Mouse (Mus musculus): ENCODE data around the gene Zcchc14. TPM values are rescaled to one million over a fixed set of nuclear protein-coding genes. Genes with fewer than 3 reads are reported as not detected.

The Zcchc14 gene
- polyA plus RNA-seq, 1 experiment from 2014 or later: 21.2 TPM

DNA sequence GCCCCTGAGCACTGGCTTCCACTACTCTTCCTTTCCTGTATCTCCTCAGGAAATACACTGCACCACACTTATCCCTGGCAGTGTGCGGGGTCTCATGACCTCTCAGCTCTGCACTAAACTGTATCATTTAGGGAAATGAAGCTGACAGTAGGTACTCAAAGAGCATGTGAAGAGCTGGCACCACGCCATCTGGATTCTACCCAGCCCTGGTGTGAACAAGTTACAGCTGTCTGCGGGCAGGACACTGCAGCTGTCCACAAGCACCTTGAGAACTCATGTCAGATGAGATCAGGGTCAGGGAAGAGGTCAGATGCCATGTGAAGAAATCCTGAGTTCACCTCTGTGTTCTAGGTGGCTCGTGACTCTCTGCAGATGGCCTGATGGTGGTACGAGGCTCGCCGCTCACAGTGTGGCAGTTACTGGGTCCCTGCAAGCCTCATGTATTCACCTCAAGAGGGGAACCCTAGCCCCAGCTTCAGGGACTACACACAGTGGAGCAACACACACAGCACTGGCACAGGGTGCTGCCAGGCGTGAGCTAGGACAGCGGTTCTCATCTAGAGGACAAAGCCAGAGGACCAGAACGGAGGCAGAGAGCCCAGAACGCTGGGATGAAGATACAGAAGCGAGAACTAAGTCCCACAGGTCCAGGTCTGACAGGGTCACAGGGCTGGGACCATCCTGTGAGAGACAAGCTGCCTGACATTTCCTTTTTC is 31.7 kb downstream of the Zcchc14 start:
- H3K4me2 ChIP-seq (replicated peaks): no peak overlapping the region
- H3K9me3 ChIP-seq: no peaks in the 10 kb centered on the region
- H3K27ac ChIP-seq: no peak overlapping the region
- H3K4me3 ChIP-seq: no peak overlapping the region
- peaks cover 16% of the 10 kb centered on the region; the same call in 1 of the 2 replicates for H3K4me1 ChIP-seq
- no peaks in the 10 kb centered on the region for H3K27me3 ChIP-seq
- WGBS: 84% methylated on average over 12 of the region's 12 CpGs
- H3K36me3 ChIP-seq: peaks cover 24% of the 10 kb centered on the region
- ATAC-seq (ENCODE audit: insufficient number of reproducible peaks, insufficient read depth, low FRiP score, low TSS enrichment): no peak
- H3K9ac ChIP-seq: no peak overlapping the region

DNA sequence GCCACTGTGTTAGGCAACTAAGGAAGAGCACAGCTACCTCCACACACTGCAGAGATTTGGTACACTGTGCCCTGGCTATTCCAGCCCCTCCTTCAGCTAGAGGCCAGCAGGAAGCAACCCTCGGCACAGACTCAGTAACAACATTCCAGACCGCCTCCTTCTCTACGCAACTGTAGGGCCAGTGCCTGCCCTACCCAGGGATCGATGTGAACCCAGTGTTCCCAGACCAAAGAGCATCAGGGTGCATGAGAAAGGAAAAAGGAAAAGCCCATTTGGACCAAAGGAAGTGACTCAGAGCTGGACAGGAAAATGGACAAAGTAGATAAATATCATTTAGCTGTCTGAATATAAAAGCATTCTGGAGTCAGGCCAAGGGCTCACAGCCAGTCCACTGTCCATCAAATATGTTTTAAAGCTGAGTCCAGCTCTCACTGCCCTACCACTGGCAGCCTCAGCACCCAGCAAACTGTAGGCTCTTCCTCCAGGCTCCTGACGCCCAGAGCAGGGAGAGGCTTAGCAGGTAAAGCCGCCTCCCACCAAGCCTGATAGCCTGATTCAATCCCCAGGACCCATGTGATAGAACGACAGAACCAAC is 33.2 kb downstream of the Zcchc14 start:
- no peaks in the 10 kb centered on the region for H3K27me3 ChIP-seq
- H3K27ac ChIP-seq: no peak overlapping the region
- peaks cover 9% of the 10 kb centered on the region; the same call in 1 of the 2 replicates for H3K4me1 ChIP-seq
- WGBS: 71% methylated on average over 7 of the region's 7 CpGs
- H3K4me2 ChIP-seq (replicated peaks): no peak overlapping the region
- no peak for ATAC-seq (ENCODE audit: insufficient number of reproducible peaks, insufficient read depth, low FRiP score, low TSS enrichment)
- peaks cover 28% of the 10 kb centered on the region for H3K36me3 ChIP-seq
- H3K4me3 ChIP-seq: no peak overlapping the region
- no peak overlapping the region for H3K9ac ChIP-seq
- H3K9me3 ChIP-seq: no peaks in the 10 kb centered on the region

DNA sequence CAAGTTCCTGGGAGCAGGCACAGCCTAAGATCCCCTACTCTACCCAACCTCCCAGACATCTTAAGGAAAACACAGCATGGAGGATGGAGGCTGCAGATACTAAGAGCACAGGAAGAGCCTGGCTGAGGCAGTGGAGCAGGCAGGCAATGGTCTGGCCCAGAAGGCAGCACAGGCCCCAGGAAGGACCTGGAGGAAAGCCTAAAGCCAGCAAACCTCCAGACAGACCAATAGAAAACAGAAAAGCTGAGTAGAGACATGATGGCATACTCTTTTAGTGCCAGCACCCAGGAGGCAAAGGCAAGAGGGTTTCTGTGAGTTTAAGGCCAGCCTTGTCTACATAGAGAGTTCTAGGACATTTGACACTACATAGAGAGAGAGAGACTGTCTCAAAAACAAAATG is 39.3 kb downstream of the Zcchc14 start:
- no peaks in the 10 kb centered on the region for H3K4me1 ChIP-seq
- H3K4me2 ChIP-seq (replicated peaks): no peak overlapping the region
- H3K4me3 ChIP-seq: no peak overlapping the region
- H3K9me3 ChIP-seq: no peaks in the 10 kb centered on the region
- no peaks in the 10 kb centered on the region for H3K27me3 ChIP-seq
- H3K36me3 ChIP-seq: peaks cover 52% of the 10 kb centered on the region
- H3K27ac ChIP-seq: no peak overlapping the region
- no peak overlapping the region for H3K9ac ChIP-seq
- ATAC-seq (ENCODE audit: insufficient number of reproducible peaks, insufficient read depth, low FRiP score, low TSS enrichment): no peak

DNA sequence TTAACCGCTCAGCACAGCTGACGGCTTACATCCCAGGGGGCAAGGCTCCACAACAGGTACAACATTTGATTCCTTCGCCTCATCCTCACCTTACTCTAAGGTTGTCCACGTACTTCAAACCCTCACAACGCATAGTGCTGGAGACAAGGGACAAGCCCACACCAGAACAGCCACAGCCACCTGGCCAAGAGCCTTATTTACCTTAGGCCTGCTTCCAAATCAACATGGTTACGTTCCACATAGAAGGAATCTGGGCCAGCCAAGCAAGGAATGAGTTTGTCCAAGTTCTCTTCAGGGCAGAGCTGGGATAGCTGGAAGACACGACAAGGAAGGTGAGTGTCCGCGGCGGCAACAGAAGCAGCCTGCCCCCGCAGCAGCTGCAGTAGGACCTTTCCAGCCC is 42.8 kb downstream of the Zcchc14 start:
- Histone ChIP-seq H3K4me3 (no peak overlapping the region), H3K9ac (no peak overlapping the region), H3K9me3 (no peaks in the 10 kb centered on the region), H3K36me3 (peaks cover 56% of the 10 kb centered on the region), H3K4me1 (no peaks in the 10 kb centered on the region), H3K27me3 (no peaks in the 10 kb centered on the region), H3K27ac (no peak overlapping the region), H3K4me2 (replicated peaks) (no peak overlapping the region)
- WGBS: 88% methylated on average over 11 of the region's 11 CpGs
- no peak for ATAC-seq (ENCODE audit: insufficient number of reproducible peaks, insufficient read depth, low FRiP score, low TSS enrichment)

DNA sequence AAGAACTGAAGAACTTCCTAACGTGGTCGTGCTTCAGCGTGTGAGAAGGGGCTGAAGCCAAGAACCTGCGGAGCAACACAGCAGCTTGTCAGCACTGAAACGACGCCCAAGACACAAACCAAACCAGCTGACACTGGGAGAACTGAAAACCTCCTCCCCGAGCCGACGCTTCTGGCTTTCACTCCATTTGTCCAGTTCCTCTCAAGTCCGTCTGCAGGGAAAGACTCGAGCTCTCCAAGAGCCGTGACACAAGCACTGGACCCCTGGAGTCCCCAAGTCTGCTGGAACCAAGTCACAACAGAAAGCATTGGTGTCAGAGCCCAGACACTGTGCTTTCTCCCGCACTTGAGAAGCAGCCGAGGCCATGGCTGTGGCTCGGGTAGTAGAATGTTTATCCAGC is 43.5 kb downstream of the Zcchc14 start:
- H3K9ac ChIP-seq: no peak overlapping the region
- WGBS: 94% methylated on average over 15 of the region's 15 CpGs
- H3K27ac ChIP-seq: no peak overlapping the region
- no peaks in the 10 kb centered on the region for H3K4me1 ChIP-seq
- peaks cover 63% of the 10 kb centered on the region for H3K36me3 ChIP-seq
- no peak overlapping the region for H3K4me2 ChIP-seq (replicated peaks)
- no peak overlapping the region for H3K4me3 ChIP-seq
- no peaks in the 10 kb centered on the region for H3K9me3 ChIP-seq
- no peak for ATAC-seq (ENCODE audit: insufficient number of reproducible peaks, insufficient read depth, low FRiP score, low TSS enrichment)
- no peaks in the 10 kb centered on the region for H3K27me3 ChIP-seq

DNA sequence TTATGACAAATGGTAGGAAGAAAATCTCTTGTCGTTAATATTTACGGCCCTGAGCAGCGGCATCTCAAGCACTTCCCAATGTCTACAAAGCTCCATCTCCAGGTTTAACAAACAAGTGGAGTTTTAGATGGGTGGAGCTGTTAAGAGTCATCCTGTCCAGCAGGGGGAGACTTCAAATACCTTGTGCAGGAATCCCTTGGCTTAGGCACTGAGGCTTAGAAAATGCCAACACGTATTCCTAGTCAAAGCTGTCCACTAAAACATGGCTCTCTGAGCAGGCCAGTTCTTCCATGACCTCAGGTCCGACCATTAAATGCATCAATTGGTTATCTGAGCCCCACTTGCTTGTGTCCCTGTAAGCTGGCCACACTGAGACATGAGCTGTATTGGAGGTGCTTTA is 45.0 kb downstream of the Zcchc14 start:
- no peak overlapping the region for H3K27ac ChIP-seq
- no peaks in the 10 kb centered on the region for H3K4me1 ChIP-seq
- H3K9ac ChIP-seq: no peak overlapping the region
- ATAC-seq (ENCODE audit: insufficient number of reproducible peaks, insufficient read depth, low FRiP score, low TSS enrichment): no peak
- H3K27me3 ChIP-seq: no peaks in the 10 kb centered on the region
- 92% methylated on average over 5 of the region's 5 CpGs for WGBS
- no peaks in the 10 kb centered on the region for H3K9me3 ChIP-seq
- H3K4me3 ChIP-seq: no peak overlapping the region
- peaks cover 76% of the 10 kb centered on the region for H3K36me3 ChIP-seq
- H3K4me2 ChIP-seq (replicated peaks): no peak overlapping the region

DNA sequence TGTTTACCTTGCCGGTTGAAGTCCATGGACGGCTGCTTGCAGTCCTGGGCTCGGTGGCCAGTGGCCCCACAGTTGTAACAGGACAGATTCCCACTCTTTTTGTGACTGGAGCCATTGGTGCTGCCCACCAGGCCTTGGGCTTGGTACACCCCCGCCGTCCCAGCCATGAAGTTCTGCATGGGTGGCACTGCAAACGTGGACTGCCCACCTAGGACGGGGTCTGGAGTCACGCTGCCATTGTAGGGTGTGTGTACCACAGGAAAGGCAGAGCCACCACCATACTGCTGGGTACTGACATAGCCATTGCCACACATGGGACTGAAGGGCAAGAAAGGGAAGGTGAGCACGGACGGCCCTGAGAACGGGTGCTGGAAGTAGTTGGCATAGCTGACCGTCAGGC is 48.9 kb downstream of the Zcchc14 start:
- Histone ChIP-seq H3K4me2 (replicated peaks) (no peak overlapping the region), H3K4me3 (no peak overlapping the region), H3K9me3 (no peaks in the 10 kb centered on the region), H3K4me1 (no peaks in the 10 kb centered on the region), H3K27ac (no peak overlapping the region), H3K27me3 (no peaks in the 10 kb centered on the region), H3K9ac (no peak overlapping the region), H3K36me3 (peaks cover 90% of the 10 kb centered on the region)
- no peak for ATAC-seq (ENCODE audit: insufficient number of reproducible peaks, insufficient read depth, low FRiP score, low TSS enrichment)
- WGBS: 96% methylated on average over 12 of the region's 12 CpGs

DNA sequence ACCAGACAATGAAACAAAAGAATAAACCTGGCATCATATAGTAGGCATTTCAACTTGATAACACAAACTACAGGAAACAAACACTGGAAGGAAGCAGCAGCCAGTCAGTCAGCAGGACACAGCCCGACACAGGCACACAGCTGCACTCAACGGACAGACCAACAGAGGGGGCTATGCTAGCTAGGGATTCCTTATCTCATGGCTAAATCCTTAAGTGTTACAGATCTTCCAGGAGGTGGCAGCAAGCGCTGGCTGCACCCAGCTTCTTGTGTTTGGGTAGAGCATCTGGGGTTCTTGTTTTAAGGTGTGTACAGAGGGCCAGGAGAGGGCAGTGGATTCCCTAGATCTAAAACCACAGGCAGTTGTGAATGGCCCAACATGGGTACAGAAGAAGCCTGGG is 49.8 kb downstream of the Zcchc14 start:
- 30% methylated on average over 3 of the region's 3 CpGs for WGBS
- H3K4me2 ChIP-seq (replicated peaks): no peak overlapping the region
- H3K36me3 ChIP-seq: peaks cover 87% of the 10 kb centered on the region
- ATAC-seq (ENCODE audit: insufficient number of reproducible peaks, insufficient read depth, low FRiP score, low TSS enrichment): no peak
- no peaks in the 10 kb centered on the region for H3K4me1 ChIP-seq
- H3K9me3 ChIP-seq: no peaks in the 10 kb centered on the region
- H3K9ac ChIP-seq: no peak overlapping the region
- H3K27ac ChIP-seq: no peak overlapping the region
- H3K4me3 ChIP-seq: no peak overlapping the region
- no peaks in the 10 kb centered on the region for H3K27me3 ChIP-seq

DNA sequence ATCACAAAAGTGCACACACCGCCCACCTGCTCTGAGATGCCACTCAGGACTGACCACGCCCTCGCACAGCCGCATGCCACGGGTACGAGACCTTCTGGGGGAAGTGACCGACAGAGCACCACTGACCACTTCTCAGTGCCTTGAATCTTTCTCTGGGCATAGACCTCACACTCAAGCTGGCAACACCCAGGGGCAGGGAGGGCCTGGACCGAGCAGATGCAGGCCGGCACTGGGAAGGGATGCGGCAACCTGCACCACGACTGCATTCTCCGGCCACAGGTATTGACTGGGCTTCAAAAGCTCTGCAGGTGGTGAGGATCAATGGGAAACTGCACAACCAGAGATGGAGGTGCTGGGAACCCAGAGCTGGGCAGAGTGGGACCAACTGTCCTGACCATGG is 50.3 kb downstream of the Zcchc14 start:
- peaks cover 87% of the 10 kb centered on the region for H3K36me3 ChIP-seq
- ATAC-seq (ENCODE audit: insufficient number of reproducible peaks, insufficient read depth, low FRiP score, low TSS enrichment): no peak

DNA sequence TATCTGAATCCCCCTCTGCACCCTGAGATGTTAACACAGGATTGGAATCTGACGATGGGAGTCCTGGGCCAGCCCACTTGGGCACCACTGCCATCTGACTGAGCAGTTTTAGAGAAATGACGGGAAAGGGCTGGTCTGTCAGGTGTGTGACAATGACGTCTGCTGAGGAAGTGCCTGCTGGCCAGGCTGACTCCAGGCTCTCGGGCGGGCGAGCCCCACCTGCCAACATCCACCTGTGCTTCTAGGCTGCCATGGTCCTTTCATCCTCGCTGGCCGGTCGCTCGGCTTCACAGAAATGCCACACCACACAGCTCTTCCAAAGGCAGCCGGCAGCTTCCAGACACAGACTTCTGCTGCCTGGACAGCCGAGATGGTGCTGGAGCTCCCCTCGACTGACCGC is 52.9 kb downstream of the Zcchc14 start:
- Histone ChIP-seq H3K27ac (no peak overlapping the region), H3K4me1 (no peaks in the 10 kb centered on the region), H3K9ac (no peak overlapping the region), H3K27me3 (no peaks in the 10 kb centered on the region), H3K9me3 (no peaks in the 10 kb centered on the region), H3K36me3 (peaks cover 83% of the 10 kb centered on the region), H3K4me2 (replicated peaks) (no peak overlapping the region), H3K4me3 (no peak overlapping the region)
- 90% methylated on average over 14 of the region's 14 CpGs for WGBS
- no peak for ATAC-seq (ENCODE audit: insufficient number of reproducible peaks, insufficient read depth, low FRiP score, low TSS enrichment)

More for the DNA sequence above, 50.3 kb downstream of the Zcchc14 start:
- Histone ChIP-seq H3K9ac (no peak overlapping the region), H3K27ac (no peak overlapping the region), H3K27me3 (no peaks in the 10 kb centered on the region), H3K4me2 (replicated peaks) (no peak overlapping the region), H3K4me1 (no peaks in the 10 kb centered on the region), H3K9me3 (no peaks in the 10 kb centered on the region), H3K4me3 (no peak overlapping the region)
- 96% methylated on average over 12 of the region's 12 CpGs for WGBS

DNA sequence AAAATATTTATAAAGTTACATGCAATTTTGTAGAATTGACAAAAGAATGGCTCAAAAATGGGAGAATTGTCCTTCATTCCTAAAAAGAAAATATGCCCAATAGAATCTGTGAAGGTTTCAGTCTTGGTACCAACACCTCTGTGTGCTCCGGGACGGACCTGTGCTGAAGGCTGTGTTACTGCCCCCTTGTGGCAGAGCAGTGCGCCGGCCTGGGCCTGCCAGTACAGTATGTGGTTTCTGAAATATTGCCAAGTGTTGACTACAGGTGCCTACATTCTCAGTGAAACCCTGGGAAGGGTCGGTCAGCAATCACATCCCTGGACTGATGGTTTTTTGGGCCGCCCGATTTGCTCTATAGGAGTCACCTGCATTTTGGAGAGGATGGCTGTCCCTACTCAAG is 53.8 kb downstream of the Zcchc14 start:
- Histone ChIP-seq H3K27ac (no peak overlapping the region), H3K4me1 (no peaks in the 10 kb centered on the region), H3K36me3 (peaks cover 83% of the 10 kb centered on the region), H3K27me3 (no peaks in the 10 kb centered on the region), H3K9me3 (no peaks in the 10 kb centered on the region), H3K4me3 (no peak overlapping the region), H3K4me2 (replicated peaks) (no peak overlapping the region), H3K9ac (no peak overlapping the region)
- WGBS: 33% methylated on average over 7 of the region's 7 CpGs
- ATAC-seq (ENCODE audit: insufficient number of reproducible peaks, insufficient read depth, low FRiP score, low TSS enrichment): no peak; the same call in 1 of the 2 replicates

DNA sequence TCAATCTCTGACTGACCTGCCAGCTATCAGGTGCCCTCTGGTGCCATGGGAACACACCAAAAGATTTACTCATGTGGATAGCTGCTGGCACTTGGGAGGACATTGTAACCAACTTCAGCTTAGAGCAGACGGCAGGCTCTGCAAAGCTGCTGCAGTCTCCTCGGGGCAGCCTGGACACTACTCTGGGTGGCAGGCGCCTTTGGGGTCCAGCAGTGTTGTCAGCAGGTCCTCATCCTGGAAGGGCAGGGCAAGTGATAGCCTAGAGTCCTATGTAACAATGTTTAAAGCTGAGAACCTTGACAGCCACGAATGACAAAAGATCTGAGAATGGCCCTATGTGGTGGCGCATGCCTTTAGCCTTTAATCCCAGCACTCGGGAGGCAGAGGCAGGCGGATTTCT is 54.5 kb downstream of the Zcchc14 start:
- Histone ChIP-seq H3K9me3 (no peaks in the 10 kb centered on the region), H3K27me3 (no peaks in the 10 kb centered on the region), H3K36me3 (peaks cover 85% of the 10 kb centered on the region), H3K4me3 (no peak overlapping the region), H3K4me2 (replicated peaks) (no peak overlapping the region), H3K4me1 (no peaks in the 10 kb centered on the region), H3K9ac (no peak overlapping the region), H3K27ac (no peak overlapping the region)
- ATAC-seq (ENCODE audit: insufficient number of reproducible peaks, insufficient read depth, low FRiP score, low TSS enrichment): no peak
- 91% methylated on average over 7 of the region's 7 CpGs for WGBS
